Mouse (Mus musculus): Measurements from ENCODE around the gene Tmem132b.

The Tmem132b gene

DNA sequence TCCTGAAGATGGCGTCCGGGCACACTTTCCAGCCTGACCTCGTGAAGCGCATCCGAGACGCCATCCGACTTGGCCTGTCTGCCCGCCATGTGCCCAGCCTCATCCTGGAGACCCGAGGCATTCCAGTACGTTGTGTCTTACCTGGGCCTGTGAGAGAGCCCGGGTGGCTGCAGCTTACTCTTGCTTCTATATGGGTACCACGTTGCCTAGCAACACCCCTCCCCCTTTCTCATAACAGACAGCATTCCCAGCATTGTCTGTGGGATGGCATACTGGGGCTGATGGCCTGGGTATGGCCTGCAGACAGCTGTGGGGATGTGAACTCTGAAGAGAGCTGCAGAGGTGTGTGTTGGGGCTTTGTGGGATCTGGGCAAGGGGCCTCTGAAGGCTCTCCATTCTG is 16.6 kb upstream of the Tmem132b start:
- in situ Hi-C loops (cut with MboI, MseI) = no loop called here

GRCm38 (mm10) chr5:125518640-125519039 is 12.9 kb upstream of the Tmem132b start:
- in situ Hi-C loops (cut with MboI, MseI) = no loop called here

DNA sequence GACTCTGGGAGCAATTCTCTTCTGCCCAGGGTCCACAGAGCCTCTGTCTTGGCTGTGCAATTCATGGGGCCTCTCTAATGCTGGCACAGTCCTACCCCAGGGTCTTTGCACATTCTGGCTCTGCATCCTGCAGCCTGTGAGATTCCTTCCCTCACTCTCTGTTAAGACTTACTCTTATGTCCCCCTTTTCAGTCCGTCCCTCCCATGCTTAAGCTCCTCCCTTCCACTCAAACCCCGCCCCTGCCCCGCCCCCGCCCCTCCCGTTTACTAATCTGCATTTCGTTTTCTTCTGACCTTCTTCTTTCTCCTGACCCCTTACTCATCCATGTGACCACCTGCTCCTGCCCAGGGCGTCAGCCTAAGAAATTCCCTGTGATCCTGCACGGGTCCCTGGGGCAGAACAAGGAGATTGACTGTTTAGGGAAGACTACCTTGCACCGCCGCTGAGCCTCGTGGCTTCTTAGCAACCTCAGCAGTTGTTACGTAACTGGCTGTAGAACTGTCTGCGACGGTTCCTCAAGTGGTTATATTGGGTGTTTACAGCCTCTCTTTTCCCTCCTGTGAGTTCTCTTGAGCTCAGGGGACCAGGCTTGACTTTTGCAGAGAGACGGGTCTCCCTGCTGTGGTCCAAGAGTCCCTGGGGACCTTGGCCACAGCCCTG is 10.5 kb upstream of the Tmem132b start:
- in situ Hi-C loops (cut with MboI, MseI) = no loop called here

DNA sequence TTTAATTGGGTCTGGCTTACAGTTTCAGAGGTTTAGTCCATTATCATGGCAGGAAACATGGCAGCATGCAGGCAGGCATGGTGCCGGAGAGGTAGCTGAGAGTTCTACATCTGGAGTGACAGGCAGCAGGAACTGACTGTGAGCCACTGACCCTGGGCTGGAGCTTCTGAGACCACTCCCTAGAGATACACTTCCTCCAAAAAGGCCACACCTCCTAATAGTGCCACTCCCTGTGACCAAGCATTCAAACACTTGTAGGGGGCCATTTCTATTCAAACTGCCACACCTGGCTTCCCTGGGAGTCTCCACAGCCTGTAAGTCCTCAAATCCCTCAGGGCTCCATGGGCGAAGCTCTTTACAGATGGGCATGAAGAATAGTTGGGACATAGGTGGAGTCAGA is 8.2 kb upstream of the Tmem132b start:
- in situ Hi-C loops (cut with MboI, MseI) = no loop called here

DNA sequence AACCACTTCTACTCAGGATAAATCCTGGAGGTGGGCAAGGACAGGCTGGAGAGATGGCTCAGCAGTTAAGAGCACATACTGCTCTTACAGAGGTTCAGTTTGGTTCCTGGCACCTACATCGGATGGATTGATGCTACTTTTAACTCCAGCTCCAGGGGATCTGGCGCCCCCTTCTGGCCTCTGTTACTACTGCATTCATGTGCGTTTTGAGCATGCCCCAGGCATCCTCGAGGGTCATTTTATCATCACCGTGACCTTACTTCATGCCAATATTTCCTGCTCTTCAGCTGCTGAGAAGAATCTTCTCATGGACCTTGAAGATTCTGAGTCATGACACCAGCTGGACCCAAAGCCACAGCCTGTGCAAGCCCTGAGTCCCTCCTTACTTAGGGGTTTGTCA is 6.1 kb upstream of the Tmem132b start:
- in situ Hi-C loops (cut with MboI, MseI) = no loop called here

DNA sequence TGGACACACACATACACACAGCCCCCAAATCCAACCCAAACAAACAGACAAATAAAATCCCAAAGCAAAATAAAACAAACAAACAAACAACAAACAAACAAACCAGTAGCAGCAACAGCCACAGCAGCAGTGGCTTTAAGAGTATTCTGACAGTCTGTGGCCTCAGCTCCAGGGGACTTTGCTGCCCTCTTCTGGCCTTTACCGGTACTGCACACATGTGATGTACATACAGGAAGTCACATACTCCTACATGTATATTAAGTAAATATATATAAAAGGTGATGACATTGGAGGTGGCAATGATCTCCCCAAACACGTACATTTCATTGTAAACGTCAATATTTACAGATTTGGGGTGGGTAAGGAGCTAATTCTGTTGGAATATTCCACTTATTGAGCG is 5.1 kb upstream of the Tmem132b start:
- in situ Hi-C loops (cut with MboI, MseI) = no loop called here

DNA sequence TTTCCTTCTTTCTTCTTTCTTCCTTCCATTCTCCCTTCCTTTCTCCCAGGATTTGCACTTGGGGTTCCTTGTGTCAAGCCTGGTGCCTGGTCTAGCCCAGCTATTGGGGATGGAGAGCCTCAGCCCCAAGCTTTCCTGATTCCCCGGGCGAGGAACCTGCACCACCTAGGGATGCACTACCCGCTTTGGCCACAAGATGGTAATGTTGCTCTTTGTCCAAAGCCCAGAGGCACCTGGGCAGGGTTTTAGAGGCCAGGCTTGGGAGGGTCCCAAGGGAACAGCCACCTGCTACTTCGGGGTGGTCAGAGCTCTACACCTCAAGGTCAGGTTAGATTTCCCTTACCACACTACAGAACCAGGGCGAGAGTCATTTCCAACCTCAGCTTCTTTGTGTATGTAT is 2.5 kb upstream of the Tmem132b start:
- in situ Hi-C loops (cut with MboI, MseI) = no loop called here

- in situ Hi-C loops (cut with MboI, MseI) = no loop called here
Observed at GRCm38 (mm10) chr5:125532191-125532544, 594 bp downstream of the Tmem132b start.

DNA sequence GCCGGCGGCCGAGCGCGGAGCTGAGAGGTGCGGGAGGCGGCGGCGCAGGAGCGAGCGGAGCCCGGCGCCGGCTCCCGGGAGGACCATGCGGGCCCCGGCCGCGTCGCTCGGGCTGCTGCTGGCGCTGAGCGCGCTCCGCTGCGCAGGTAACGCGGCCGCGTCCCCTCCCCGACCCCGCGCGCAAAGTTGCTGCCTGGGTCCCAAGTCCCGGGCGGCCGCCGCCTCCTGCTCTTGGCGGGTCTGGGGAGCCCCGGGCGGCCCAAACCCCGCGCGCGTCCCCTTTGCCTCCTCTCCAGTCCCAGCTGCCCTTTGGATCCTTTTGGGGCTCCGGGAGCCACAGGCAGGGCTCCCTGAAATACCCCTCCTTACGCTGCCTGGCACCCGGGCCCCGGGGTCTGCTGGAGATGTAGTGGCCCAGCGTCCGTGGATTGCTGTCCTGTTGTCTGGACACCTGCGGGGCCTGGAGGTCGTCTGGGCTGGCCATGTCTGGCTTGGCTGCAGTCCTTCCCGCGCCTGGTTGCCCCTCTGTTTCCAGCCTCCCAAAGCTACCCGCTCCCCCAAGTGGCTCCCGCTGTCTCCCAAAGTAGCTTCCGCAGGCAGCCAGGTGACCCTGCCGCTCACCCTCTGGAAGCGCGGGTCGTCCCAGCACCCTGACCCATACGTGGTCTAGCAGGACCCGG is 1.1 kb downstream of the Tmem132b start:
- in situ Hi-C loops (cut with MboI, MseI) = no loop called here

GRCm38 (mm10) chr5:125533225-125533900 is 1.8 kb downstream of the Tmem132b start:
- in situ Hi-C loops (cut with MboI, MseI) = no loop called here

DNA sequence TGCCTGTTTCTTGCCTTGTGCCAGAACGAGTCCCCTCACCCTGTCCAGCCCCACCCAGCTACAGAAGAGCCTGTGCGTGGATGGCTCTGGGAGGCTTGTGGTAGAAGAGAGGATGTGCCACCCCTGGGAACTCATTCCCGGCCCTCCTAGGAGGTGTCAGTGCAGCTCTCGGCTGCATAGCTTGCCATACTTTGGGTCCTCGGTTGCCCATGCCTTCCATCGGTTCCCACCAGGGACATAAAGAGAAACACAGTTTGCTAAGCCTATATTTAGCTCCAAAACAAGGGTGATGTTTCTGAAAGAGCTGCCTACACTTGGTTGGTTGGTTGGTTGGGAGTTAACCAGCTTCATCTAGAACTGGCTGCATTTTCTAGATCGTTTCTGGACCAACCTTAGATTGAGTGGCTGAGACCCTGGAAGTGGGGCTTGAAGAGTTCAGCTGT is 2.6 kb downstream of the Tmem132b start:
- in situ Hi-C loops (cut with MboI, MseI) = no loop called here

GRCm38 (mm10) chr5:125534611-125535324 is 3.2 kb downstream of the Tmem132b start:
- in situ Hi-C loops (cut with MboI, MseI) = no loop called here

- in situ Hi-C loops (cut with MboI, MseI) = loop anchor here (10.0 kb wide), 1 partner anchor 1920 kb away; no protein-coding TSS in a partner anchor
Observed at GRCm38 (mm10) chr5:125545090-125545489, 13.5 kb downstream of the Tmem132b start.

DNA sequence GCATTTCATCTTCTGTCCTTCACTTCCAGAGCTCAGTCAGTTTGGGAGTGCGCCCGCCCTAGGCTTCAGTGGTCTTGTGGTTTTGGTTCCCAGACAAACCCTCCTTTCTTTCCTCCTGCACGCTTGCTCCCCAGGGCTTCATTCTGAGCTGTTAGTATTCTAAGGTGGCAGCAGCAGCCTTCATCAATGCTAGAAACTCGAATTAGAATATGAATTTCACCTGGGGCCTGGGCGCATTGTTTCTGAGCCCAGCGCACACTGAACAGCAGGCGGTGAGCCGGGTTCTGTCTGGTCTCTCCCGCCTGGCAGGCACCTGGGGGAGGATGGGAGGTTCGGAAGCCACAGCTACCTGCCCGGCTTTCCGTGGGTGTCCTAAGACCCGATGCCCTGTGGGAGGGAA is 14.7 kb downstream of the Tmem132b start:
- in situ Hi-C loops (cut with MboI, MseI) = loop anchor here (10.0 kb wide), 1 partner anchor 1919 kb away; no protein-coding TSS in a partner anchor

DNA sequence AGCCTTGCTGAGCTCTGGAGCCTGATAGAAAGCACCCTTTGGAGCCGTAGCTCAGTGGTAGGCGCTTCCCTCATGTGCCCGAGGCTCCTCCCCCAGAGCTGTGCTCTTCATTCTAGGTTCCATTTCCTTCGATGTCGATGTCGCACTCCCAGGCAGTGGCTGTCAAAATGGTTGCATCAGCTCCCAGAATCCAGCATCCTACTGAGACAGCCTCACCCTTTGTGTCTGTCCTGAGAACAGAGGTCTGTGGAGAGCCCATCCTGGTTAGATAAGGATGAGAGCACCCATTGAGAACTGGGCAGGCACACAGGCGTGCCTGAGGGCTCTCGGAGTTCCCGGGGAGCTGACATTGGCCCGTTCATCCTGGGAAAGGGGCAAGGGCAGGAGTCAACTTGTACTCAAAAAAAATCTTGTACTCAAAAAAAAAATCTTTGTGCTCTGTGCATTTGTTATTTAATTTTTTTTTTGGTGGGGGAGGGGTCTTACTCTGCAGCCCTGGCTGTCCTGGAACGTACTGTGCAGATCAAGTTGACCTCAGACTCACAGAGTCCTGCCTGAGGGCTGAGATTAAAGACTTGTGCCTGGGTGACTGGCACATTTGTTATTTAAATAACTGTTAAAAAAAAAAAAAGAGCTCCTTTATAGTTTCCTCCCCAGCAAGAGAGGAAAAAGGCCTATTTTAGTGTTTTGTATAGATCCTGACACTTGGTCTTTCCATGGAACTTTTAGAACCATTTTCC is 18.3 kb downstream of the Tmem132b start:
- in situ Hi-C loops (cut with MboI, MseI) = loop anchor here (10.0 kb wide), 1 partner anchor 1915 kb away; no protein-coding TSS in a partner anchor

- in situ Hi-C loops (cut with MboI, MseI) = no loop called here
Observed at GRCm38 (mm10) chr5:125555732-125556131, 24.2 kb downstream of the Tmem132b start.

DNA sequence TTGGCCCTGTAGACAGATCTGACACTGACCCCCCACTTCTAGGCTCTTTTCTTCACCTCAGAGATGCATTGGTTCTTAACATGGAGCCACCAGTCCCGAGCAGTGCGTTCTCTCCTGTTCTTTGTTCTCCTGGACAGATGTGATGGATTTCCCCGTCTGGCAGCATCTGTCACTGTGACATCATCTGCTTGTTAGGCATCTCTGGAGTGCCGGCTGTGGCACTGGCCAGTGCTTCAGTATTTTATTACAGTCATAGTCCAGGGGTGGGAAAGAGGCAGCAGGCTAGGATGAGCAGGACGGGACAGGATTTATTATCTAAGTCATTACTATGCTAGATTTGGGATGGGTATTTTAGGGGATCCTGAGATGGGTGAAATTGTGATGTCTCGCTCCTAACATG is 31.9 kb downstream of the Tmem132b start:
- in situ Hi-C loops (cut with MboI, MseI) = no loop called here

- in situ Hi-C loops (cut with MboI, MseI) = no loop called here
Observed at GRCm38 (mm10) chr5:125565725-125566124, 34.2 kb downstream of the Tmem132b start.

DNA sequence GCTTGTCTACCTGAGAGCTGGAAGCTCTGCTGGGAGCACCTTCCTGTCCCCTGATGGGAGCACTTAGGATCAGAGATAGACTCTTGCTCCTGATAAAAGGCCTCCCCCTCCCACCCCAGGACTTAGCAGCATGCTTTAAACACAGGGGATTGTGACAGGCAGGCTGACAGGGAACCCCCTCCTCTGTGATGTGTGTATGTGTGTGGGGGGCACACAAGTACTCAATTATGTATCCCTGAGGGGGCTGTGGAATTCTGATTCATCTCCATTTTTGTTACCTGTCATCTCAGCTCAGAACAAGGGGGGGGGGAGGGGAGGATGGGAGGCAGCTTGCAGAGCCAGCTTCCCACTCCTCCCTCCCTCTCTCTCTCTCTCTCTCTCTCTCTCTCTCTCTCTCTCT is 36.9 kb downstream of the Tmem132b start:
- in situ Hi-C loops (cut with MboI, MseI) = no loop called here

DNA sequence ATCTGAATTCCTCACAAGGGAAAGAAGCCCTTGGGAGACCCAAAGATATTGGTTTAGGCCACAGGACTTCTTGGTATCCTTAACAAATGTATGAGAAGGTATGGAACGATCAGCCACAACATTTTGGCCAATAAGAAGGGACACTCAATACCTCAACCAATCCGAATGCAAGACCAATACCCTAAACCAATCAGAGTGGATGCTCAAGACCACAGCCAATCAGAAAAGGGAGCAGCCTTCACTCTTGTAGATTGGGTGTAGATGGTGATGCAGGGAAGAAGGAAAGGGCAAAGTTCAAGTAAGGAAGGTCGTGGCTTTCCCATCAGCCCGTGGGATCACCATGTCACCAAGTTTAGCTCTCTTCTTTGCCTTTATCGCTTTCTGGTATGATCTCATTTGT is 40.4 kb downstream of the Tmem132b start:
- in situ Hi-C loops (cut with MboI, MseI) = no loop called here

GRCm38 (mm10) chr5:125574886-125575285 is 43.3 kb downstream of the Tmem132b start:
- in situ Hi-C loops (cut with MboI, MseI) = no loop called here
